Mouse (Mus musculus): ENCODE measurements around the gene Olfr44. TPM values are rescaled to one million over a fixed set of nuclear protein-coding genes. Genes with fewer than 3 reads are reported as not detected.

Gene Olfr44
- polyA plus RNA-seq, 1 experiment: not detected

DNA sequence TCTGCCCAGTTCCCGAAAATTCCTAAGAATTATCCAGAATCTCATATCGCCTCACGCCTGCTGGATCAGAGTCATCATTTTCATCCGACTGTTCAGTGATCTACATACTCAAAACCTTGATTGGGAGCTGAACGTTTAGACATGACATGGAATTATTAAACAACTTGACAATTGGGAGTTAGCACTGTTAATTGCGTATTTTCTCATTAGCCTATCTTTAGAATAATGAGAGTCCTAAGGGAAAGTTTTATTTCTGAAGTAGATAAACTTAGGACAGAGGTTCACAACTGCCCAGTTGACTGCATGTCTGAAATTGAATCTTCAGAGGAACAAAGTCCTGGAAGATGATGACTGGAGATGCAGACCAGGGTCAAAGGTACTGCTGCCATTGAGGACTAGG, 37.4 kb downstream of the Olfr44 start, which contains the start of gene Olfr954:
Gene Olfr954 (plus strand): TSS at position 301 of the 400 bp plus-strand sequence.
- H3K36me3 ChIP-seq (ENCODE audit: control insufficient read depth, insufficient read depth, low read length): no peaks in the 10 kb centered on the region
- no peaks in the 10 kb centered on the region for H3K4me1 ChIP-seq (ENCODE audit: control insufficient read depth, insufficient read depth, insufficient read length, low read length)
- H3K27ac ChIP-seq (ENCODE audit: insufficient read depth, low read depth, low read length): no peak within 1 kb of the TSS
- TF ChIP-seq POLR2A (IDR thresholded peaks at IDR 0.05; ENCODE audit: low read depth, low read length) (no peak), CTCF (IDR thresholded peaks at IDR 0.05; ENCODE audit: extremely low read depth, insufficient read length, insufficient replicate concordance, low read depth, low read length) (no peak)
- WGBS: 79% methylated on average over 6 of the region's 6 CpGs
- H3K27me3 ChIP-seq (ENCODE audit: control insufficient read depth, insufficient read depth, low read length): no peaks in the 10 kb centered on the region
- H3K4me3 ChIP-seq (ENCODE audit: low read depth, low read length): no peak within 1 kb of the TSS

Other genes with a start within 250 kb of the Olfr44 start
- not detected in 2 replicates for gene Olfr1537, start 244.0 kb downstream of the Olfr44 start, polyA plus RNA-seq (2012; rRNA removed)
- not detected in 2 replicates for gene Olfr945, start 217.2 kb downstream of the Olfr44 start, polyA plus RNA-seq (2012; rRNA removed)
- not detected in 2 replicates for gene Olfr948, start 167.9 kb downstream of the Olfr44 start, polyA plus RNA-seq (2012; rRNA removed)
- gene Olfr951, start 106.6 kb downstream of the Olfr44 start, polyA plus RNA-seq (2012; rRNA removed): not detected in 2 replicates
- gene Olfr952, start 66.8 kb downstream of the Olfr44 start, polyA plus RNA-seq (2012; rRNA removed): not detected in 2 replicates
- not detected in 2 replicates for gene Olfr954, start 37.3 kb downstream of the Olfr44 start, polyA plus RNA-seq (2012; rRNA removed)
- gene Olfr955, start 22.1 kb downstream of the Olfr44 start, polyA plus RNA-seq (2012; rRNA removed): not detected in 2 replicates
- gene Olfr957, start 21.8 kb upstream of the Olfr44 start, polyA plus RNA-seq (2012; rRNA removed): not detected in 2 replicates
- gene Olfr958, start 60.1 kb upstream of the Olfr44 start, polyA plus RNA-seq (2012; rRNA removed): not detected in 2 replicates
- not detected in 2 replicates for gene Olfr959, start 81.6 kb upstream of the Olfr44 start, polyA plus RNA-seq (2012; rRNA removed)
- 0.22 and 0.74 TPM in 2 replicates for gene AW551984, start 110.4 kb upstream of the Olfr44 start, polyA plus RNA-seq (2012; rRNA removed)
- gene Olfr148, start 116.7 kb upstream of the Olfr44 start, polyA plus RNA-seq (2012; rRNA removed): not detected in 2 replicates
- gene Olfr960, start 127.4 kb upstream of the Olfr44 start, polyA plus RNA-seq (2012; rRNA removed): not detected in 2 replicates
- gene Olfr961, start 151.1 kb upstream of the Olfr44 start, polyA plus RNA-seq (2012; rRNA removed): not detected in 2 replicates
- not detected in 2 replicates for gene Olfr963, start 173.2 kb upstream of the Olfr44 start, polyA plus RNA-seq (2012; rRNA removed)
- not detected in 2 replicates for gene Olfr149, start 213.1 kb upstream of the Olfr44 start, polyA plus RNA-seq (2012; rRNA removed)
- not detected in 2 replicates for gene Olfr965, start 217.4 kb upstream of the Olfr44 start, polyA plus RNA-seq (2012; rRNA removed)
- gene Olfr150, start 237.0 kb upstream of the Olfr44 start, polyA plus RNA-seq (2012; rRNA removed): not detected in 2 replicates